Mouse (Mus musculus) heart, embryonic 12.5 days (tissue): ENCODE data around the gene Btbd7. TPM values are rescaled to one million over a fixed set of nuclear protein-coding genes. Genes with fewer than 3 reads are reported as not detected.
A peak's percentile ranks its signal among the peaks of the same experiment; 100 is the strongest.

Experiments
- ATAC-seq: fragments of 200-750 bp; cut with Nextera tagmentation; 2 replicates; pipeline ENCODE4 v1.8.0; 2017; ENCODE audit warnings: moderate TSS enrichment, moderate library complexity; ENCODE audit not compliant: insufficient number of reproducible peaks, low FRiP score
- H3K27ac ChIP-seq: fragments of 300-500 bp; sonication (generic); 2 replicates; pipeline ENCODE4 v1.5.1; 2016; ENCODE audit warnings: mild to moderate bottlenecking, moderate library complexity; ENCODE audit not compliant: poor library complexity, severe bottlenecking
- H3K27me3 ChIP-seq: fragments of 300-500 bp; sonication (generic); replicated peaks from 2 replicates; pipeline ENCODE4 v1.6.1; 2016; ENCODE audit warnings: mild to moderate bottlenecking, moderate library complexity
- H3K36me3 ChIP-seq: fragments of 300-500 bp; sonication (generic); 2 replicates; pipeline ENCODE4 v1.6.1; 2016; ENCODE audit warnings: mild to moderate bottlenecking, moderate library complexity
- H3K4me1 ChIP-seq: fragments of 300-500 bp; sonication (generic); replicated peaks from 2 replicates; pipeline ENCODE4 v1.6.1; 2016; ENCODE audit warnings: mild to moderate bottlenecking
- H3K4me2 ChIP-seq: fragments of 300-500 bp; sonication (generic); 2 replicates; pipeline ENCODE4 v1.6.1; 2016; ENCODE audit warnings: mild to moderate bottlenecking, moderate library complexity
- H3K4me3 ChIP-seq: fragments of 300-500 bp; sonication (generic); 2 replicates; pipeline ENCODE4 v1.5.1; 2016; ENCODE audit warnings: mild to moderate bottlenecking
- H3K9ac ChIP-seq: fragments of 300-500 bp; sonication (generic); 2 replicates; pipeline ENCODE4 v1.6.1; 2016; ENCODE audit warnings: mild to moderate bottlenecking, moderate library complexity
- H3K9me3 ChIP-seq: fragments of 300-500 bp; sonication (generic); replicated peaks from 2 replicates; pipeline ENCODE4 v1.6.1; 2016; ENCODE audit warnings: mild to moderate bottlenecking, moderate library complexity
- WGBS: fragments of 180-500 bp; shearing (Covaris S2); methylation state at CpG from one replicate; pipeline ENCODE4 v1.1.7; 2016; 5-methylcytosine and 5-hydroxymethylcytosine counted together
- polyA plus RNA-seq: library from polyadenylated mRNA; unstranded; fragments of >200 nt; fragmentation: Nextera tagmentation; extraction: Ambion mirVana; gene quantifications from 2 replicates; pipeline ENCODE4 v1.2.1, GENCODE M21; 2016

The Btbd7 gene
- polyA plus RNA-seq, 1 experiment from 2014 or later = 18.4 TPM

DNA sequence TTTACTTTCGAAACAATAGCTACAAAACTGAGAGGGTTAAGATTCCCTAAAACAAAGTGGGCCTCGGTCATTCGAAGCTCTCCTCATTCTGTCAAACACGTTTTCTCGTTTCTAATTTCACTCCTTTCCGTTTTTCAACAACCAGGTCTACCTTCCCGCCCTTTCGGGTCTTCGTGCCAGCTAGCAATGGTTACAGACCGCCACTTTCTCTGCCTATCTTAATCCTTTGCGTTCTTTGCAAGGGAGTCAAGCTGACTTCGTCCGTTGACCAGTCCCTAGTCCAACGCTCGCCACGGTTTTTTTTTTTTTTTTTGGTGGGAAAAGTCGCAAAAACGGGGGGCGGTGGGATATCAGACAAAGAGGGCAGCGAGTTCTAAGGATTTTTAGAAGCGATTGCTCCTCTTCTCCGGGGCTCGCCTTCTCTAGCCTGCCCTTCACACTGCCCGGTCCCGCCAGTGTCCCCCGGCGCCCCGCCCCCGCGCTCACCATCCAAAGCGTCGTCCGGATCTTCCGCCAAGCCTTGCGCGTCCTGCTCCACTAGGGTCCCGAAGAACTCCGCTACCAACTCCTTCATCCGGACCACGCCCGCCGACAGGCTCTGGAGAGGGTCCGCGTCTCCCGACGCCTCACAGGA lies 121.1 kb downstream of the Btbd7 start:
- no peaks in the 10 kb centered on the region for H3K27me3 ChIP-seq

DNA sequence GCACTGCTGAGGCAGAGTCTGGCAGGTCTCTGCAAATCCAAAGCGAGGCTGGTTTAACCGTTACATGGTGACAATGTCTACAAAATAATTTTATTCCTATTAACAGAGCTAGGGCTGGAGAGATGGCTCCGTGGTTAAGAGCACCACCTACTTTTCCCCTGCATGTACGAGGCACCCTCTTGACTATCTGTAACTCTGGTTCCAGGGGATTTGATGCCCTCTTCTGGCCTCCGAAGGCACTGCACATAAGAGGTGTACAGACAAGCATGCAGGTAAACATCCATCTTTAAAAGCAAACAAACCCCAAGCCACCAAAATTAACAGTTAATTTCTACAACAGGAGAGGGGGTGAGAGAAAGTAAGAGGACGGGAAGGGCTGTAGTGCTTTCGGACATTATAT lies 122.0 kb downstream of the Btbd7 start:
- peak overlapping the region; percentile 82; the same call in 1 of the 2 replicates for H3K27ac ChIP-seq
- no peaks in the 10 kb centered on the region for H3K9me3 ChIP-seq
- peaks cover 6% of the 10 kb centered on the region; the same call in 1 of the 2 replicates for H3K36me3 ChIP-seq
- no peak for ATAC-seq
- no peaks in the 10 kb centered on the region for H3K27me3 ChIP-seq
- H3K4me2 ChIP-seq = peak overlapping the region; percentile 70
- H3K4me3 ChIP-seq = peak overlapping the region; percentile 79
- peak overlapping the region; percentile 76; the same call in 1 of the 2 replicates for H3K9ac ChIP-seq
- peaks cover 27% of the 10 kb centered on the region for H3K4me1 ChIP-seq
- 80% methylated on average over 7 of the region's 7 CpGs for WGBS

More for the DNA sequence above, 121.1 kb downstream of the Btbd7 start:
- ATAC-seq = peak; percentile 86
- Histone ChIP-seq H3K9ac (peak overlapping the region; percentile 76), H3K4me3 (peak overlapping the region; percentile 79), H3K4me1 (peaks cover 27% of the 10 kb centered on the region), H3K36me3 (peaks cover 7% of the 10 kb centered on the region; the same call in 1 of the 2 replicates), H3K4me2 (peak overlapping the region; percentile 70), H3K27ac (peak overlapping the region; percentile 82), H3K9me3 (no peaks in the 10 kb centered on the region)
- WGBS = under 1% methylated on average over 46 of the region's 46 CpGs

DNA sequence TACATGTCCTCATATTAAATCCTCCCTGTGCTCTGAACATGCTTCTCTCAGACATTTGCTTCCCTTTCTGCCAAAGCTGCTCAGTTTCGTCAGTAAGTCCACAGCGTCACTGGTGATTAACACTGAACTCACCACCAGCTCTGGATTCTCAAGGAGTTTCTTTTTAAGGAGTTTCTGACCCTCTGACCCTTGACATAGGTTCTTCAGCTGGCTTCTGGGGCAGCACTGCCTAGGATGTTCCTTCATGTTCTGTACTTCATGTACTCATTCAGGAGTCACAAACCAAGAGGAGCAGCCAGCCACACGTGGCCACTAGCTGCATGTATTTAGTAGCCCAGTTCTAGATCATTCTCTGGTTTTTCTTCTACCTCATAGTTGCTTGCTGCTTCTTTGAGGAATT lies 130.0 kb downstream of the Btbd7 start:
- H3K9me3 ChIP-seq = no peaks in the 10 kb centered on the region
- WGBS = 80% methylated on average over 3 of the region's 3 CpGs
- peaks cover 7% of the 10 kb centered on the region for H3K4me1 ChIP-seq
- no peak for ATAC-seq
- no peak overlapping the region for H3K4me3 ChIP-seq
- H3K27me3 ChIP-seq = no peaks in the 10 kb centered on the region
- H3K27ac ChIP-seq = no peak overlapping the region
- peaks cover 17% of the 10 kb centered on the region; the same call in 1 of the 2 replicates for H3K36me3 ChIP-seq
- no peak overlapping the region for H3K4me2 ChIP-seq
- no peak overlapping the region for H3K9ac ChIP-seq

DNA sequence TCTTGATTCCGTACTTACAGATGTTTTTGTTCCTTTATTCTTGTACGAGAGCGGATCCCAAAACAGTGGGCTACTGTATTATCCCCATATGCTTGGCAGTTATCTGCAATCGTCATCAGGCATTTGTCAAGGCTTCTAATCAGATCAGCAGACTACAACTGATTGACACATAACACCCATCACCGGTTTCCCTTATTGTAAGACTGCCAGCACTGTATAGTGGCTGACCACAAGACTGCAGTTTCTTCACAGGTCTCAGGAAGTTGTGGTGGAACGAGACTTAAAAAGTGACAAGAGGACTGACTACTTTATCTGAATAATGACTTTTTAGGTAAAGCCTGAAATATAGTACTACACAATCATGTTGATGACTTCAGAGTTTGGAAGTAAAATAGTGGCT lies 133.4 kb downstream of the Btbd7 start:
- Histone ChIP-seq H3K9me3 (no peaks in the 10 kb centered on the region), H3K4me2 (peak overlapping the region; percentile 89), H3K36me3 (peaks cover 20% of the 10 kb centered on the region; the same call in 1 of the 2 replicates), H3K27me3 (no peaks in the 10 kb centered on the region), H3K27ac (no peak overlapping the region), H3K4me3 (peak overlapping the region; percentile 95; the same call in 1 of the 2 replicates), H3K9ac (peak overlapping the region; percentile 61), H3K4me1 (peaks cover 18% of the 10 kb centered on the region)
- 53% methylated on average over 6 of the region's 6 CpGs for WGBS
- ATAC-seq = no peak

DNA sequence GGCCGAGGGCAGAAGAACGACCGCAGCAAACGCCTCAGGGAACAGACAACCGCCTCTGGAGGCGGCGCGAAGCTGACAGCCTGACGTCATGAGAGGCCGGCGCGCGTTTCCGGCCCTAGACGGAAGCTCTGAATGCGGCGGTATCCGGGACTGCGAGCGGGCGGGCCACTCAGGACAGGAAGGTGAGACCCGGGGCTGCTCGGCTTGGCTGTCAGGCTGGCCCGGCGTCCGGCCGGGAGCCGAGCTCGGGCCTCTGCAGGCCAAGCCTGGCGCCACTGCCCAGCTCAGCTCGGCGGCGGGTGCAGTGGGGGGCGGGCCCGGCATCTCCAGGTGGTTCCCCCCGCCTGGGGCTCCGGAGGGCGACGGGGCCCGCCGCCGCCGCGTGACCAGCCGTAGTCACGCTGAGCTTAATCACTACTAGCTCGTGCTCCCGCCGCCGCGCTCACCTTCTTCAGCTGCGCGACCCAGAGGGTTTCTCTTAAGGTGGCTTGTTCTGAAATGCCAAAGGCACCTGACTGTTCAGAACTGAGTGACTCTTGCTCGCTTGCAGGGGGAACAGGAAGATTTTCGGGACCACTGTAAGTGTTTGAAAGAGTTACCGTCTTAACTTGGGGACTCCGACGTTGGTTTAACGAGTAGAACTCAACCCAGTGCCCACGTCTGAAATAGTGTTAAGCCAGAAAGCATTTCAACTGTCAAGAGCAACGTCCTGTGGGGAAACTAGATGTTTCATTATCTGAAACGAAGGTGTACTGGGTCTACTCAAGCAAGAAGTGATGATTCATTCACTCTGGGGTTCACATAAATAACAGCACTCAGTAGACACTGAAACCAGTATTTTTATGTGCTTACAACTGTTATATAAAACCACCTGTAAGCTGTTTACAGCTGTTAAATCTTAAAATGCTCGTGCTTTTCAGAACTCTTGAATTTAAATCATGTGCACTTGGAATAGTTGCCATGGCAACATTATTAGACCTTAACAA lies 134.4 kb downstream of the Btbd7 start, which contains the start of the genes Moap1 and Tmem251:
Gene Moap1, minus strand, starts transcription at position 73 of the 986 bp plus-strand sequence.
Gene Tmem251, plus strand, starts transcription at position 174 of the 986 bp plus-strand sequence.
- peaks cover 21% of the 10 kb centered on the region for H3K4me1 ChIP-seq
- H3K9me3 ChIP-seq = no peaks in the 10 kb centered on the region
- H3K27me3 ChIP-seq = no peaks in the 10 kb centered on the region
- peak within 1 kb of the TSS; percentile 89 for H3K4me2 ChIP-seq
- peak within 1 kb of the TSS; percentile 97 for H3K27ac ChIP-seq
- H3K36me3 ChIP-seq = peaks cover 14% of the 10 kb centered on the region; the same call in 1 of the 2 replicates
- peak within 1 kb of the TSS; percentile 92 for H3K9ac ChIP-seq
- peak within 1 kb of the TSS; percentile 95 for H3K4me3 ChIP-seq
- ATAC-seq = peak; percentile 97
- whole genome bisulfite sequencing = under 1% methylated on average over 63 of the region's 63 CpGs

DNA sequence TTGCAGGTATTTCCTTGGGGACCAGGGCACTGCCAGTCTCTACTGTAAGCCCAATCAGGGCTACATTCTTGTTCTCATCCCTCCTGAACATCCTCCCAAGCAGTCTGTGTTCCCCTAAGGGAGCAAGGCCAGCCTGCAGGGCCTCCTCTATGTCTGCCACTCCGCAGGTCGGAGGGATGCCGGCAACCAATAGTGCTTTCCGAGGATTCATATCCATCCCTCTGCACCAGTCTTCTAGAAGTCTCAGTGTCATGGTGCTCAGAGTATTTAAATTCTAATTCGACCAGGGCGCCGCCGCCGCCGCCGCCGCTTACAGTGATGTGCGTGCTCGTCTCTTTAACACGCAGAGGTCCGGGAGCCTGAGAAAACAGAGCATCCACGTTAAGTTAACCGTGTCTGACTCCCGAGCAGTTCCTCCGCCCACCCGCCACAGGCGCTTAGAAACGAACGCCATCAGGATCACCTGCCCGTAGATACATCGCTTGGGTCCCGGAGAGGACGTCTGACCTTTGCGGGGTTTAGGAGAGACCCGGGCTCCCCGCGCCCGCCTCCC lies 135.2 kb downstream of the Btbd7 start:
- peak overlapping the region; percentile 92 for H3K9ac ChIP-seq
- ATAC-seq = peak; percentile 45
- WGBS = under 1% methylated on average over 33 of the region's 33 CpGs
- peak overlapping the region; percentile 89 for H3K4me2 ChIP-seq
- peak overlapping the region; percentile 97 for H3K27ac ChIP-seq
- no peaks in the 10 kb centered on the region for H3K9me3 ChIP-seq
- peaks cover 21% of the 10 kb centered on the region for H3K4me1 ChIP-seq
- no peaks in the 10 kb centered on the region for H3K27me3 ChIP-seq
- H3K36me3 ChIP-seq = peaks cover 10% of the 10 kb centered on the region; the same call in 1 of the 2 replicates
- H3K4me3 ChIP-seq = peak overlapping the region; percentile 95

DNA sequence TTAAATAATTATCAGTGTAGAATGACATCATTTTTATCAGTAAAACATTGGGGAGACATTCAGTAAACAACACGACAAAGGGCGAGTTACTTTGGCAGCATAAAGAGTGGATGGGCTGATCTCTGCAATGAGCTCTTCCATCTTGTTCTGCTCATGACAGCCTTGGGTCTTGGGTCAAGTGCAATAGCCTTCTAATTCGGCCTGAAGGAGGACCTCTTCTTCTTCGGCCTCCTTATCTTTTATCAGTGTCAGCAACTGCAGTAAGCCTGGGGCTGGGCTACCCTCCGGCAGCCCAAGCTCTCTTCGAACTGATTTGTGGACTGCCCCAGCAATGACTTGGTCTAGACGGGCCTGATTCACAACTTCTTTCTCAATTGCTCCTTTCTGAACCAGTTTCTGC lies 136.2 kb downstream of the Btbd7 start:
- H3K4me1 ChIP-seq = peaks cover 21% of the 10 kb centered on the region
- no peaks in the 10 kb centered on the region for H3K9me3 ChIP-seq
- no peak overlapping the region for H3K27ac ChIP-seq
- H3K4me3 ChIP-seq = no peak overlapping the region
- no peak overlapping the region for H3K4me2 ChIP-seq
- H3K27me3 ChIP-seq = no peaks in the 10 kb centered on the region
- WGBS = 58% methylated on average over 7 of the region's 7 CpGs
- no peak overlapping the region; the same call in 1 of the 2 replicates for H3K9ac ChIP-seq
- H3K36me3 ChIP-seq = peaks cover 6% of the 10 kb centered on the region; the same call in 1 of the 2 replicates
- ATAC-seq = no peak

DNA sequence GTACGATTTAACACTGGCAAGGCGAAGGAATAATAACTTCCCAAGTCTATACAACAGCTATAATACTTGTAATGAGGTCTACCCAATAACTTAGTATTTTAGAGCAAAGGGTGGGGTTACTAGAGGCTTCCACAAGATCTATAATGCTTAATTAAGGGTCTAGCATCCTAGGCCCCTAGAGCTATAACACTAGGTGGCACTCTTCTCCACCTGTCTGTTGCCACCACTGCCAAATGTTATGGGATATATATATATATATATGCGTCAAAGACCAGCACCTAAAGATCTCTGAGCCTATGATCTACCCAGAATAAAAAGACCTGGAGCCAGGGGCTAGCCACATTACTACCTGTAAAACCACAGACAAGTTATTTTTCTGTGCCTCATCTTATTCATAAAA lies 138.0 kb downstream of the Btbd7 start:
- 61% methylated on average over 3 of the region's 3 CpGs for WGBS
- Histone ChIP-seq H3K36me3 (peaks cover 3% of the 10 kb centered on the region; the same call in 1 of the 2 replicates), H3K4me3 (no peak overlapping the region), H3K9ac (no peak overlapping the region), H3K4me1 (peaks cover 21% of the 10 kb centered on the region), H3K4me2 (no peak overlapping the region), H3K27ac (no peak overlapping the region), H3K27me3 (no peaks in the 10 kb centered on the region), H3K9me3 (no peaks in the 10 kb centered on the region)
- no peak for ATAC-seq

DNA sequence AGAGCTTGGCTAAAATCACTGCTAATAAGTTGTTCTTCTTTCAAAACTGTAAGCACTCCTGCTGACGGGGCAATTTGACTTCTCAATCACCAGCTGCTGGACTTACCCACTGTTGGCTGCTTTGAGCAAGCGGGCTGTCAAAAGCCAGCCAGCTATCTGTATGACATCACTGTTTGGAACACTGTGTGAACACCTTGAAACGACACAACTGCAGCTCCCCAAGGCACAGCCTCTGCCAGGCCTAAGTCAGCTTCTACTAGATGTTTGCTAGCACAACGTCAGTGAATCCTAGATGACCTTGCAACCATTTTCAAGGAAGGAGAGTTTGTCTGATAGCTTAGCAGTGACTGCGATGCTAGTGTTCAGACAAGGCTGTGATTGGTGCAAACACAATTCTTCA lies 139.2 kb downstream of the Btbd7 start:
- 59% methylated on average over 5 of the region's 5 CpGs for WGBS

DNA sequence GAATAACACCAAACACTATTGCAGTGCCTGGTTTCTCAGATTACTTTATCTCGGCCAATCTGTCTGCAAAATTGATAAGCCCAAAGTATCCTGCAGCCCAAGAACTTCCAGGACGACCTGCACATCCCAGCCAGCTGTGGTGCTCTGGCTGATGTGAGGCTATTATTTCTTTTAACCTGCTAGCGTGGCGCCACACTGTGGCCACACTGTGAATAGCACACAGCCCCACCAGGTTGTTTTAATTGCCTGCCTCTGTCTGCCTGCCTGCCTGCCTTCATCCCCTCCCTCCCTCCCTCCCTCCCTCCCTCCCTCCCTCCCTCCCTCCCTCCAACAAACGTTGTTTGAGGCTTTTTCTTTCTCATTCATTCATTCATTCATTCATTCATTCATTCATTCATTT lies 144.9 kb downstream of the Btbd7 start:
- Histone ChIP-seq H3K27ac (no peak overlapping the region), H3K36me3 (no peaks in the 10 kb centered on the region), H3K4me1 (peaks cover 22% of the 10 kb centered on the region), H3K4me3 (no peak overlapping the region), H3K9ac (no peak overlapping the region), H3K9me3 (no peaks in the 10 kb centered on the region), H3K27me3 (no peaks in the 10 kb centered on the region), H3K4me2 (no peak overlapping the region)
- 5% methylated on average over 5 of the region's 5 CpGs for WGBS
- ATAC-seq = no peak

More for the DNA sequence above, 139.2 kb downstream of the Btbd7 start:
- H3K27ac ChIP-seq = no peak overlapping the region
- H3K4me2 ChIP-seq = no peak overlapping the region
- peaks cover 3% of the 10 kb centered on the region; the same call in 1 of the 2 replicates for H3K36me3 ChIP-seq
- H3K9me3 ChIP-seq = no peaks in the 10 kb centered on the region
- peaks cover 15% of the 10 kb centered on the region for H3K4me1 ChIP-seq
- H3K4me3 ChIP-seq = no peak overlapping the region
- H3K27me3 ChIP-seq = no peaks in the 10 kb centered on the region
- ATAC-seq = no peak
- H3K9ac ChIP-seq = no peak overlapping the region
